In the genomic region with DNA sequence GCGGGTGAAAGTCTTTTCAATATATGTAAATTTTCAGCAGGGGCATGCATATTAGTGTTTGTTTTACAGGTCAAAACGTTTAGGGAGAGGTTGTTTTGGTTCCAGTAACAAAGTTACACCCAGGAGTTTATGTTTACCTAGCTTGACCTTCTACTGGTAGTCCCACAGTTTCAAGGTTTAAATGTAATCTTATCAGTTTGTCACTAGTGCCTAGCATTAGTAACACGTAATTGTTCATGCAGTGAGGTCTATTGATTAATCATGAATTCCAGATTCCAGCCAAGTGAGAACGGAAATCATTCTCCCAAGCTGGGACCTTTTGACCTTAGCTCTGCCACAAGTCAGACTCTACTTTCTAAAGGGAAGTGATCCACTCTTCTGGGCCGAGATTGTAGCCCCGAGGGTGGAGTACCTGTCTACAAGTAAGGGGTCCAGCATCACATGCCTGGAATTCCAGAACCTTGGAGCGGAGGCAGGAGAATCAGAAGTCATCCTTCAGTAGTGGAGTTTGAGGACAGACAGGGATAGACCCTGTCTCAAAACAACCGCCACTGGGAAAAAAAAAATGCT, we compare ENCODE assay signal across 38 mouse cellular contexts. TPM values are rescaled to one million over a fixed set of nuclear protein-coding genes. Genes with fewer than 3 reads are reported as not detected.
DNase-seq lines count a peak whose midpoint lies in the region; ATAC-seq and TF ChIP-seq lines count a peak whose summit lies in the region.
"Had no signal": no experiment of that assay in that cellular context is flagged by ENCODE, and none has a peak within 500 bp of the region (broad histone marks: within the 10 kb centered on the region; RNA-seq: fewer than 3 reads in every experiment).

No protein-coding gene starts in this region.

- no peak overlapping the region for H3K4me2 ChIP-seq in liver, embryonic 16.5 days (ENCODE audit: low read depth, low read length)
- H3K4me2 ChIP-seq in liver, embryonic 12.5 days, result no peak overlapping the region
- H3K4me2 ChIP-seq: forebrain, embryonic 13.5 days; heart, embryonic 15.5 days; kidney, embryonic 15.5 days had no signal

- no peak for TF ChIP-seq POLR2A in kidney, adult 2 months (IDR thresholded peaks at IDR 0.05; ENCODE audit: low read depth, low read length)
- no peak for TF ChIP-seq POLR2A in thymus, adult 2 months (IDR thresholded peaks at IDR 0.05; ENCODE audit: control insufficient read depth, extremely low read depth, insufficient read depth, low read length, poor library complexity)

- ATAC-seq in liver, embryonic 16.5 days (ENCODE audit: low read depth), result peak; percentile 43; the same call in 1 of the 2 replicates
- no peak for ATAC-seq in liver, embryonic 12.5 days
- 0 out of 2 replicates have a peak, but pooled peaks have one; percentile 31 for ATAC-seq in granulocyte monocyte progenitor cell, adult 5-6 weeks (replicated peaks; ENCODE audit: poor library complexity, severe bottlenecking)
- ATAC-seq: hindbrain, embryonic 16.5 days had no signal

- H3K4me1 ChIP-seq in kidney, adult 2 months (ENCODE audit: control insufficient read depth, insufficient read depth, low read length), result 0 out of 2 replicates have a peak, but pooled peaks cover 6% of the 10 kb centered on the region
- H3K4me1 ChIP-seq in liver, embryonic 16.5 days (ENCODE audit: control insufficient read depth, low read depth, low read length), result no peaks in the 10 kb centered on the region; the same call in 1 of the 2 replicates
- H3K4me1 ChIP-seq in liver, embryonic 12.5 days, result no peaks in the 10 kb centered on the region
- peaks cover 5% of the 10 kb centered on the region; the same call in 1 of the 2 replicates for H3K4me1 ChIP-seq in limb, embryonic 10.5 days
- no peaks in the 10 kb centered on the region for H3K4me1 ChIP-seq in thymus, adult 2 months (replicated peaks; ENCODE audit: control insufficient read depth, insufficient read depth, low read length)
- H3K4me1 ChIP-seq: forebrain, embryonic 13.5 days; heart, embryonic 15.5 days; kidney, embryonic 15.5 days had no signal

- H3K36me3 ChIP-seq in kidney, adult 2 months (ENCODE audit: control insufficient read depth, insufficient read depth, low read length), result no peaks in the 10 kb centered on the region; the same call in 1 of the 2 replicates
- no peaks in the 10 kb centered on the region for H3K36me3 ChIP-seq in liver, embryonic 16.5 days (ENCODE audit: control insufficient read depth, insufficient read depth)
- peaks cover 8% of the 10 kb centered on the region; the same call in 1 of the 2 replicates for H3K36me3 ChIP-seq in liver, embryonic 12.5 days
- peaks cover 10% of the 10 kb centered on the region for H3K36me3 ChIP-seq in limb, embryonic 10.5 days
- H3K36me3 ChIP-seq in thymus, adult 2 months (ENCODE audit: control insufficient read depth, insufficient read depth, low read length), result no peaks in the 10 kb centered on the region

- H3K9me3 ChIP-seq in liver, embryonic 16.5 days (replicated peaks; ENCODE audit: control insufficient read depth, low read length), result no peaks in the 10 kb centered on the region
- H3K9me3 ChIP-seq in liver, embryonic 12.5 days (replicated peaks), result no peaks in the 10 kb centered on the region
- no peaks in the 10 kb centered on the region for H3K9me3 ChIP-seq in limb, embryonic 10.5 days (replicated peaks)
- H3K9me3 ChIP-seq: forebrain, embryonic 13.5 days; heart, embryonic 10.5 days; heart, embryonic 15.5 days; kidney, embryonic 15.5 days had no signal

- peak; percentile 17 for DNase-seq in kidney, adult 2 months
- no peak for DNase-seq in kidney, postnatal 25 days
- no peak for DNase-seq in limb, embryonic 10.5 days (ENCODE audit: low spot score)
- no peak for DNase-seq in thymus, adult 2 months
- DNase-seq: adrenal gland, postnatal 14 days; B cell, adult 2 months; cerebellum, adult 11 months; cerebellum, adult 9-11 months; gastrocnemius, postnatal 14 days; lung, adult 18-20 months; lung, postnatal 10 days; midbrain, embryonic 14.5 days; retina, postnatal 1 day; right cerebral cortex, postnatal 14 days; thymus, postnatal 25 days had no signal

- H3K27me3 ChIP-seq in kidney, adult 2 months (replicated peaks; ENCODE audit: control insufficient read depth, insufficient read depth, low read length), result no peaks in the 10 kb centered on the region
- H3K27me3 ChIP-seq in liver, embryonic 16.5 days (ENCODE audit: control insufficient read depth, insufficient read depth, low read depth, low read length), result no peaks in the 10 kb centered on the region
- no peaks in the 10 kb centered on the region for H3K27me3 ChIP-seq in liver, embryonic 12.5 days (replicated peaks)
- H3K27me3 ChIP-seq in limb, embryonic 10.5 days (ENCODE audit: low read depth, poor library complexity, severe bottlenecking), result no peaks in the 10 kb centered on the region
- H3K27me3 ChIP-seq in thymus, adult 2 months (ENCODE audit: control insufficient read depth, insufficient read depth, low read length), result no peaks in the 10 kb centered on the region
- H3K27me3 ChIP-seq: forebrain, embryonic 13.5 days; heart, embryonic 15.5 days; kidney, embryonic 15.5 days had no signal

- 38% methylated on average over 8 of the region's 8 CpGs for WGBS in kidney, adult 2 months
- 46% methylated on average over 8 of the region's 8 CpGs for WGBS in liver, embryonic 16.5 days (ENCODE audit: insufficient replicate concordance)
- 52% methylated on average over 8 of the region's 8 CpGs for WGBS in liver, embryonic 12.5 days (ENCODE audit: insufficient replicate concordance)
- WGBS in limb, embryonic 10.5 days, result 52% methylated on average over 8 of the region's 8 CpGs
- 79% methylated on average over 8 of the region's 8 CpGs for whole genome bisulfite sequencing in thymus, adult 2 months

- no peak overlapping the region for H3K9ac ChIP-seq in liver, embryonic 16.5 days (ENCODE audit: low read depth, low read length)
- H3K9ac ChIP-seq in liver, embryonic 12.5 days, result no peak overlapping the region
- H3K9ac ChIP-seq: forebrain, embryonic 13.5 days; heart, embryonic 15.5 days; kidney, embryonic 15.5 days had no signal

- H3K4me3 ChIP-seq in kidney, adult 2 months (ENCODE audit: insufficient read depth, low read depth, low read length), result no peak overlapping the region
- no peak overlapping the region for H3K4me3 ChIP-seq in liver, embryonic 16.5 days (ENCODE audit: low read depth, low read length)
- H3K4me3 ChIP-seq in liver, embryonic 12.5 days, result no peak overlapping the region
- H3K4me3 ChIP-seq in limb, embryonic 10.5 days, result no peak overlapping the region
- H3K4me3 ChIP-seq in thymus, adult 2 months (ENCODE audit: control insufficient read depth, insufficient read depth, low read length), result no peak overlapping the region
- H3K4me3 ChIP-seq: forebrain, embryonic 13.5 days; heart, embryonic 10.5 days; heart, embryonic 15.5 days; kidney, embryonic 15.5 days had no signal

- no peak overlapping the region for H3K27ac ChIP-seq in kidney, adult 2 months (ENCODE audit: insufficient read depth, low read depth, low read length)
- H3K27ac ChIP-seq in liver, embryonic 16.5 days (ENCODE audit: low read length), result no peak overlapping the region
- no peak overlapping the region for H3K27ac ChIP-seq in liver, embryonic 12.5 days
- no peak overlapping the region for H3K27ac ChIP-seq in limb, embryonic 10.5 days
- H3K27ac ChIP-seq in thymus, adult 2 months (ENCODE audit: control insufficient read depth, insufficient read depth, low read length), result no peak overlapping the region
- H3K27ac ChIP-seq: forebrain, embryonic 13.5 days; heart, embryonic 10.5 days; heart, embryonic 15.5 days; kidney, embryonic 15.5 days; macrophage had no signal

- no peak for TF ChIP-seq CTCF in kidney, adult 2 months (conservative IDR thresholded peaks at IDR 0.05; ENCODE audit: insufficient read depth, insufficient read length, low read depth, low read length)
- no peak for TF ChIP-seq CTCF in thymus, adult 2 months (IDR thresholded peaks at IDR 0.05; ENCODE audit: borderline replicate concordance, control insufficient read depth, extremely low read depth, insufficient read depth, low read length, poor library complexity)

RNA-seq across cellular contexts. Expression of a gene that starts 40.3 kb away (rescaled TPM):
- not detected in 2 replicates for polyA plus RNA-seq in kidney, adult 2 months (2012; rRNA removed)
- polyA plus RNA-seq in liver, embryonic 16.5 days (2015; fragmentation: Nextera tagmentation; extraction: Ambion mirVana), result not detected in 2 replicates
- not detected in 2 replicates for polyA plus RNA-seq in liver, embryonic 12.5 days (2016; fragmentation: Nextera tagmentation; extraction: Ambion mirVana)
- total RNA-seq in granulocyte monocyte progenitor cell, adult 5-6 weeks (2014; fragmentation: Nextera tagmentation), result not detected in 2 replicates
- not detected in 2 replicates for total RNA-seq in granulocyte monocyte progenitor cell, adult 5-6 weeks (2017)
- not detected in 2 replicates for polyA plus RNA-seq in limb, embryonic 10.5 days (2016; fragmentation: Nextera tagmentation; extraction: Ambion mirVana)
- not detected in 2 replicates for polyA plus RNA-seq in thymus, adult 2 months (2012; rRNA removed)
- total RNA-seq: adrenal gland, postnatal 14 days; common myeloid progenitor, adult 5-6 weeks; gastrocnemius, postnatal 14 days; heart, postnatal 25 days; layer of hippocampus, postnatal 10 days; left cerebral cortex, adult 18-20 months; left cerebral cortex, postnatal 36 days; monocyte, adult 5-6 weeks had no signal
- polyA plus RNA-seq: embryonic facial prominence, embryonic 11.5 days; forebrain, embryonic 13.5 days; heart, embryonic 10.5 days; heart, embryonic 15.5 days; hindbrain, embryonic 11.5 days; hindbrain, embryonic 16.5 days; intestine, embryonic 14.5 days; kidney, embryonic 15.5 days; large intestine, adult 2 months; limb, embryonic 14.5 days; macrophage; midbrain, embryonic 14.5 days; neural tube, embryonic 14.5 days; small intestine, adult 2 months; stomach, embryonic 14.5 days had no signal
